Mouse (Mus musculus) neural tube, embryonic 11.5 days (tissue): ENCODE results near the gene Pif1. TPM values are rescaled to one million over a fixed set of nuclear protein-coding genes. Genes with fewer than 3 reads are reported as not detected.
A peak's percentile ranks its signal among the peaks of the same experiment; 100 is the strongest.

Source experiments
- ATAC-seq: fragments of 200-750 bp; cut with Nextera tagmentation; 2 replicates; pipeline ENCODE4 v1.8.0; 2017; ENCODE audit warnings: moderate number of reproducible peaks, mild to moderate bottlenecking, moderate TSS enrichment, moderate library complexity; ENCODE audit not compliant: insufficient read depth, low FRiP score, low TSS enrichment
- DNase-seq: peaks from one replicate; pipeline ENCODE4 v3.0.0-alpha.2; 2015; ENCODE audit warnings: low spot score
- H3K27ac ChIP-seq: fragments of 300-500 bp; sonication (generic); 2 replicates; pipeline ENCODE4 v1.5.1; 2014; ENCODE audit warnings: low read depth, mild to moderate bottlenecking, low read length
- H3K27me3 ChIP-seq: fragments of 300-500 bp; sonication (generic); 2 replicates; pipeline ENCODE4 v1.6.1; 2014; ENCODE audit warnings: mild to moderate bottlenecking, low read length, mixed read lengths; ENCODE audit not compliant: control insufficient read depth, insufficient read depth
- H3K36me3 ChIP-seq: fragments of 300-500 bp; sonication (generic); 2 replicates; pipeline ENCODE4 v1.6.1; 2014; ENCODE audit warnings: mild to moderate bottlenecking, low read length, moderate library complexity, mixed read lengths; ENCODE audit not compliant: control insufficient read depth, insufficient read depth
- H3K4me1 ChIP-seq: fragments of 300-500 bp; sonication (generic); 2 replicates; pipeline ENCODE4 v1.6.1; 2014; ENCODE audit warnings: low read length, mixed read lengths; ENCODE audit not compliant: control insufficient read depth, insufficient read depth
- H3K4me2 ChIP-seq: fragments of 300-500 bp; sonication (generic); 2 replicates; pipeline ENCODE4 v1.6.1; 2014; ENCODE audit warnings: low read depth, mild to moderate bottlenecking, moderate library complexity
- H3K4me3 ChIP-seq: fragments of 300-500 bp; sonication (generic); 2 replicates; pipeline ENCODE4 v1.5.1; 2014; ENCODE audit warnings: low read depth, low read length
- H3K9ac ChIP-seq: fragments of 300-500 bp; sonication (generic); 2 replicates; pipeline ENCODE4 v1.6.1; 2014; ENCODE audit warnings: mild to moderate bottlenecking, low read length
- H3K9me3 ChIP-seq: fragments of 300-500 bp; sonication (generic); 2 replicates; pipeline ENCODE4 v1.6.1; 2016; ENCODE audit warnings: low read length; ENCODE audit not compliant: control insufficient read depth
- WGBS: fragments of 180-500 bp; shearing (Covaris S2); extraction: QIAGEN DNeasy Blood & Tissue Kit; methylation state at CpG from one replicate; pipeline ENCODE4 v1.1.7; 2014; 5-methylcytosine and 5-hydroxymethylcytosine counted together
- polyA plus RNA-seq: library from polyadenylated mRNA; unstranded; fragments of >200 nt; fragmentation: Nextera tagmentation; extraction: Ambion mirVana; gene quantifications from 2 replicates; pipeline ENCODE4 v1.2.1, GENCODE M21; 2014

Pif1 gene
- polyA plus RNA-seq, 1 experiment from 2014 or later = 10.2 TPM

DNA sequence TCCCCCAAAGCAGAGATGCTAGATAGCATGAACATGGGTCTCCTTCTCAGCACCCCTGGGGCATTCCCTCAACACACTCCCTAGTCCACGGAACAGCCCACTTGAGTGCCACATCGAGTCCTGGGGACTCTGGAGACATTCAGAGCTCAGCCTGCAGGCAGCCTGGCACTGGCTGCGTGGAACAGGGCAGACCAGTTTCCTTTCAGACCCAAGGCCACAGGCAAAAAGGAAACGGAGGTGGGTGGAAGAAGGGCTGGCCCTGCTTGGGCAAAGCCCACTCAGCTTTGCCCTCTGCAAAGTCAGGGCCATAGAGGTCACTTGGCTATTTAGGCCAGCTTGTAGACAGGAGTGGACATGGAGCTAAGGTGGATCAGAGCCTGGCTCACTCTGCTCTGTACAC lies 39.1 kb upstream of the Pif1 start:
- Histone ChIP-seq H3K9ac (peak overlapping the region; percentile 28; the same call in 1 of the 2 replicates), H3K4me2 (no peak overlapping the region), H3K9me3 (no peaks in the 10 kb centered on the region), H3K4me3 (no peak overlapping the region), H3K4me1 (peaks cover 17% of the 10 kb centered on the region), H3K27me3 (no peaks in the 10 kb centered on the region), H3K27ac (0 out of 2 replicates have a peak overlapping the region, but pooled peaks have one; percentile 29), H3K36me3 (no peaks in the 10 kb centered on the region)
- ATAC-seq = no peak
- DNase-seq = no peak
- WGBS = 72% methylated on average over 4 of the region's 4 CpGs

DNA sequence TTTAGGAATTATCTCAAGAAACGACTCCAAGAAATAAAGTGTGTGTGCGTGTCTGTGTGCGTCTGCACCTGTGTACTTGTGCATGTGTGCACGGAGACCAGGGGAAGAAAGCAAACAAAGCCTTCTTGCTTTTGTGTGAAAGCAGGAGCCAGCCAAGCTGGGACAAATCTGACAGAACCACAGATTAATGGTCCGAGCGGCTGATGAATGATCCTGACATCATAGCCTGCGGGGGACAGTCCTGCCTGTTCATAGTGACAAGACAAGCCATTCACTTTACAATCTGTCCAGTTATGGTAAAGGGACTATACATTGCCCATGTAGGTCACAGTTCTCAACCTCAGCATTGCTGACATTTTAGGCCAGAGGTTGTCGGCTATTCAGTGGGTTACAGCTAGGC lies 38.6 kb upstream of the Pif1 start:
- no peaks in the 10 kb centered on the region for H3K36me3 ChIP-seq
- no peak for ATAC-seq
- 61% methylated on average over 8 of the region's 8 CpGs for WGBS
- H3K4me2 ChIP-seq = no peak overlapping the region
- DNase-seq = peak; percentile 10
- H3K27ac ChIP-seq = 0 out of 2 replicates have a peak overlapping the region, but pooled peaks have one; percentile 29
- peaks cover 17% of the 10 kb centered on the region for H3K4me1 ChIP-seq
- no peaks in the 10 kb centered on the region for H3K9me3 ChIP-seq
- no peaks in the 10 kb centered on the region for H3K27me3 ChIP-seq
- H3K9ac ChIP-seq = peak overlapping the region; percentile 28; the same call in 1 of the 2 replicates
- no peak overlapping the region for H3K4me3 ChIP-seq

DNA sequence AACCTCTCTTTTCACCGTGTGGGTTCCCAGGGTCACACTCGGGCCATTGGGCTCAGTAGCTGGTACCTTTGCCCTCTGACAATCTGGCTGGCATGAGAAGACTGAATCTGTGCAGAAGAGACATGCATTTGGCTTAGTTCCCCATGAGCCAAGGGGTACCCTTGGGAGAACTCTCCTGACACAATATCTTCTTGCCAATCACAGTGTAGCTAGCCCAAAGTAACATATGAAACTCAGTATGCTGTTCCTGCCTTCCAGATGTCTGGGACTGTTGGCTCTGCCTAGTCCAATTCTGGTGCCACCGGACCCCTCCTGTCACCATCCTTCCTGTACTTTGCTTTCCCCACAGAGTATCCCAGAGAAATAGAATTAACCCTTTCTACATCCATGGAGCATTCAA lies 37.8 kb upstream of the Pif1 start:
- H3K9me3 ChIP-seq = no peaks in the 10 kb centered on the region
- WGBS = 79% methylated on average over 3 of the region's 3 CpGs
- H3K27ac ChIP-seq = no peak overlapping the region
- peaks cover 17% of the 10 kb centered on the region for H3K4me1 ChIP-seq
- H3K27me3 ChIP-seq = no peaks in the 10 kb centered on the region
- no peak overlapping the region for H3K9ac ChIP-seq
- H3K36me3 ChIP-seq = no peaks in the 10 kb centered on the region
- peak; percentile 9 for DNase-seq
- ATAC-seq = no peak
- H3K4me3 ChIP-seq = no peak overlapping the region
- no peak overlapping the region for H3K4me2 ChIP-seq

DNA sequence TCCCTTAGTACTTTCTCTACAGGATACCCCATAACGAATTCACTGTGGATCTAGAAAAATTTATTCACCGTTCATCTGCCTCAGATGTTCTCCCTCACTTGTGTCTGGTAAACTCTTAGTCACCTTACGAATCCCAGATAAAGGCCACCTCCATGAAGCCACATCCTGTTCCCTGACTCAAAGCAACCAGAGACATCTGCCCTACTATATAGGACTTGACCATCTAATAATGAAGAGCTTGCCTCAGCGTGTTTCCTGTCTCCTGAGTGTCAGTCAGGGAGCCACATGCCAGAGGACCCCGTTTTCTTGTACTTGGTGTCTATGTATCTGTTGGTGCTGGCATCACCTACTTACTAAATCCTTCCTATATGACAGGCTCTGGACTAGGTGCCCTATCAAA lies 37.3 kb upstream of the Pif1 start:
- H3K4me2 ChIP-seq = no peak overlapping the region
- H3K27ac ChIP-seq = no peak overlapping the region
- H3K9me3 ChIP-seq = no peaks in the 10 kb centered on the region
- H3K27me3 ChIP-seq = no peaks in the 10 kb centered on the region
- ATAC-seq (no peak), DNase-seq (no peak)
- peaks cover 21% of the 10 kb centered on the region for H3K4me1 ChIP-seq
- H3K9ac ChIP-seq = no peak overlapping the region
- no peaks in the 10 kb centered on the region for H3K36me3 ChIP-seq
- no peak overlapping the region for H3K4me3 ChIP-seq
- 88% methylated on average over 5 of the region's 5 CpGs for WGBS

DNA sequence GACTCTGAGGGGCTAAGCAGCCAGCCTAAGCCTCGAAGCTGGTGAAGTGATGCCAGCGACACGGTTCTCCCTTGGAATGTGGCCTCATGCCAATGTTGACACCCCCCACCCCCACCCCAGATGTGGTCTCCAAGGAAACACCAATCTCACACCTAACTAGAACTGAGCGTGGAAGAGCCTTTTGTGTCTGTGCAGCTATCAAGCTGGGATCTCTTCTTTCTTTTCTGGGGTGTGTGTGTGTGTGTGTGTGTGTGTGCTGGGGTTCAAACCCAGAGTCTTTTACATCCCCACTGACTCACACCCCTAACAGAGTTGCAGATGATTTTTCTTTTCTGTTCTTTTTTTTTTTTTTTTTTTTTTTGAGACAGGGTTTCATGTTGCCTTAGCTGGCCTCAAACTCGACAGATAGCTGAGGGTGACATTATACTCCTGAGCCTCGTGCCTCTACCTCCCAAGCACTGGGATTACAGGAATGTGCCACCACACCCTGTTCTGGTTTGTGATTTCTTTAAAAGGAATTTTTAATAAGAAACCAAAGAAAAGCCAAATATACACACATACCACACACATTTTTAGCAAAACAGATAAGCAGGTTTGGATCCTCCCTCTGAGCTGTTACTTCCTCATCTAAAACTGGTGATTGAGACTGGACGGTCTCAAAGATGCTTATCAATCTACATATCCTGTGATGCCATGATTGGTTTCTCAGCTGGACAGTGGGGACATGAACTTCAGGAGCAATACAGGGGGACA lies 36.7 kb upstream of the Pif1 start:
- Histone ChIP-seq H3K4me2 (no peak overlapping the region), H3K4me3 (no peak overlapping the region), H3K4me1 (peaks cover 27% of the 10 kb centered on the region), H3K27ac (0 out of 2 replicates have a peak overlapping the region, but pooled peaks have one; percentile 1), H3K27me3 (no peaks in the 10 kb centered on the region), H3K9me3 (no peaks in the 10 kb centered on the region), H3K9ac (no peak overlapping the region), H3K36me3 (no peaks in the 10 kb centered on the region)
- DNase-seq (no peak), ATAC-seq (no peak)
- WGBS = 41% methylated on average over 7 of the region's 7 CpGs

DNA sequence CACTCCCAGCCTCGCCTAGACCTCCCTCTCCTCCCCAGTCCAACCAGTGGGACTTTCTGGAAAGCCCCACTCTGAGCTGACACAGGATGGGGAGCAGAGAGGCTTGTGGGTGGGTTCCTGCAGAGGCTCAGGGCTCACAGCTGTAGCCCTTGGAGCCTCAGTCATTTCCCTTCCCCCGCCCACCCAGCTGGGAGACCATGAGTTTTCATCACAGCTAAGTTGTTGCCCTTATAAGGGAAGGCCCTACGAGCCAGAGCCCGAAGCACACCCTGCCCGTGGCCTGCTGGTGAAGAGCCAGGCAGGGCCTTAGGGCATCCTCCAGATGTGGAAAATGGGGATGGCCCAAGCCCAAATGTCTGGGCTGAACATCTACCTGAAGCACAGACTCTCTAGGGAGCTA lies 35.9 kb upstream of the Pif1 start:
- H3K4me3 ChIP-seq = no peak overlapping the region
- ATAC-seq (no peak), DNase-seq (peak; percentile 60)
- 25% methylated on average over 5 of the region's 5 CpGs for WGBS
- no peak overlapping the region for H3K4me2 ChIP-seq
- peaks cover 3% of the 10 kb centered on the region; the same call in 1 of the 2 replicates for H3K36me3 ChIP-seq
- H3K9ac ChIP-seq = no peak overlapping the region
- H3K9me3 ChIP-seq = no peaks in the 10 kb centered on the region
- peaks cover 31% of the 10 kb centered on the region for H3K4me1 ChIP-seq
- H3K27me3 ChIP-seq = no peaks in the 10 kb centered on the region
- H3K27ac ChIP-seq = peak overlapping the region; percentile 1; the same call in 1 of the 2 replicates

DNA sequence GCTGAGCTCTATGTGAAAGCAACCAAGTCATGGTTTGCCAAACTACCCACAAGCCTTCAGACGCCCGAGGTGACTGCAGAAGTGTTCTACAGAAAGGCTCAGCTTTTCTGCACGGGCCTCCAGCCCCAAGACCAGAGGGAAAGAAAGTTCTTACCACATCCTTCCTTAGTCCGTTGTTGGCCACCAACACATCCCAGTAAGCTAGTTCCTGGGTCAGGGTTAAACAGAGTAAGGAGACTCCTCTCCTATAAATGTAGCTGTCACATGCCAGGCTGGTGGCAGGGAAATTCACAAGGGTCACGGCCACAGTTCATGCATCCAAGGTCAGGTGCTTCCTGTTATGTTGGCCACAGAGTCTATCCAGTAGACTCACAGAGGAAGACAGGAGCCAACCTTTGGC lies 34.8 kb upstream of the Pif1 start:
- peaks cover 6% of the 10 kb centered on the region for H3K36me3 ChIP-seq
- peak; percentile 9 for DNase-seq
- peaks cover 31% of the 10 kb centered on the region for H3K4me1 ChIP-seq
- H3K27me3 ChIP-seq = no peaks in the 10 kb centered on the region
- WGBS = 94% methylated on average over 5 of the region's 5 CpGs
- H3K27ac ChIP-seq = no peak overlapping the region
- no peak overlapping the region for H3K4me3 ChIP-seq
- no peak overlapping the region for H3K9ac ChIP-seq
- no peak overlapping the region for H3K4me2 ChIP-seq
- no peak for ATAC-seq
- no peaks in the 10 kb centered on the region for H3K9me3 ChIP-seq

DNA sequence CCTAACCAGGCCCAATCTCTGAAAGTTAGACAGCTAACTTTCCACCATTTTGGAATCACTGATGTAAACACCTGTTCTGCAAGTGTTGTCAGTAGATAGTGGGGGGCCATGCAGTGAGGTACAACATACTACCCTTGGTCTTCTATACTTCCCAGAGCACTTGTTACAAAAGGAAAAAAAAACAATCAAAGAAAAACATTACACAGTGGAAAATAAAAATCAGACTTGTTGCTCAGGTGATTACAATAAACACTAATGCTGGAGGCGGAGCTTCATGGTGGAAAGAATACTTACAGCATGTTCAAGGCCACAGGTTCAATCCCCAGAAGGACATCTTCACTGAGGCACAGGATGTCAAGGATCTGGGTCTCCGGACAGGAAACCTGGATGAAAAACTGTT lies 34.2 kb upstream of the Pif1 start:
- Histone ChIP-seq H3K9ac (no peak overlapping the region), H3K27ac (no peak overlapping the region), H3K27me3 (no peaks in the 10 kb centered on the region), H3K9me3 (no peaks in the 10 kb centered on the region), H3K4me3 (no peak overlapping the region), H3K4me1 (peaks cover 31% of the 10 kb centered on the region), H3K36me3 (peaks cover 6% of the 10 kb centered on the region), H3K4me2 (no peak overlapping the region)
- ATAC-seq = no peak
- DNase-seq = no peak
- 93% methylated on average over 2 of the region's 2 CpGs for WGBS

DNA sequence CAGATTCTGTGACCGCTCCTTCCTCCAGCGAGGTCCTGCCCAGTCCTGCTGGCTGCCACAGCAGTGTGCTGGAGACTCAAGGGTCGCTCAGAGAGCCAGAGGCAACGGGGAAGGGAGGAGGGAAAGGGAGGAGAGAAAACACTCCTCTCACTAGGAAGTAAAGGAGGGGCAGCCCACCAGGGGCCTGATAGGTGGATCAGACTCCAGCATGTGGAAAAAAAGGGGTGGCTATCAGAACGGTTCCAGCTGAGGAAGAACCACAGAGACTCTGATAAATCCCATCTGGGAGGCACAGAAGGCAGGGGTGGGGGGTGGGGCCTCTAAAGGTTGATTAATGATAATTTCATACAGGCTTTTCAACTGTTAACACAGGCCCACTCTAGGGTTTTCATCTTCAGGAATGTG lies 32.0 kb upstream of the Pif1 start:
- WGBS = 17% methylated on average over 5 of the region's 5 CpGs
- Histone ChIP-seq H3K9ac (no peak overlapping the region), H3K36me3 (peaks cover 6% of the 10 kb centered on the region)

More for the DNA sequence above, 32.0 kb upstream of the Pif1 start:
- ATAC-seq (no peak), DNase-seq (peak; percentile 45)
- H3K27me3 ChIP-seq = no peaks in the 10 kb centered on the region
- no peaks in the 10 kb centered on the region for H3K9me3 ChIP-seq
- peaks cover 24% of the 10 kb centered on the region for H3K4me1 ChIP-seq
- no peak overlapping the region for H3K4me2 ChIP-seq
- no peak overlapping the region for H3K4me3 ChIP-seq
- peak overlapping the region; percentile 53 for H3K27ac ChIP-seq
